Mouse (Mus musculus) thymus, adult 2 months (tissue): Measurements from ENCODE around the gene Iqcn.

Experiments used
- CTCF ChIP-seq: fragments of 200-500 bp; IDR thresholded peaks from 2 replicates; pipeline ENCODE4 v1.5.1; 2012; ENCODE audit warnings: mild to moderate bottlenecking, control low read depth, low read length, moderate library complexity, borderline replicate concordance; ENCODE audit not compliant: control insufficient read depth, poor library complexity, insufficient read depth; ENCODE audit errors: extremely low read depth
- POLR2A ChIP-seq: fragments of 200-500 bp; IDR thresholded peaks from 2 replicates; pipeline ENCODE4 v1.6.1; 2012; ENCODE audit warnings: mild to moderate bottlenecking, low read length, control low read depth, moderate library complexity; ENCODE audit not compliant: control insufficient read depth, poor library complexity, insufficient read depth; ENCODE audit errors: extremely low read depth

GRCm38 (mm10) chr8:70703287-70703686 is at the start of gene Iqcn:
- TF ChIP-seq CTCF (no peak), POLR2A (no peak)
